ENCODE assay signal across 8 mouse cellular contexts in the genomic region with DNA sequence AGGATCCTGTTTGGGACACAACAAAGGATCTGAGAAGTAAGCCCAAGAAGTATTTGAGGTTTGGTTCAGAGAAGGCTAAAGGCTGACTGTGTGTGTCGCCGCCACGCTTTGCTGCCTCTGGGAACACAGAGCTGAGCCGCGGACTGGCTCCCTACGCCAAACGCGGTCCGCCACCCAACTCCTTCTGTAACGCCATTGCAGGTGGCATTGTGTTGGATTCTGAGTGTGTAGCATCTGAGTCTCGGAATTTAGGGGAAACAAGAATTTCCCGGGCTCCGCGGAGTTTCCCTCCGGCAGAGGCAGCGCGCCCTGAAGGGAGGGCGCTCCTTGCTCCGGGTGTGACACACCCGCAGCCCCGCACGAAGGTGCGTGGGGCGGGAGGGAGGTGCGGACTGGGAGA. TPM values are rescaled to one million over a fixed set of nuclear protein-coding genes. Genes with fewer than 3 reads are reported as not detected.
DNase-seq lines count a peak whose midpoint lies in the region; ATAC-seq and TF ChIP-seq lines count a peak whose summit lies in the region.

No protein-coding gene starts in this region.

- TF ChIP-seq POLR2A in brain, embryonic 14.5 days (IDR thresholded peaks at IDR 0.05; ENCODE audit: borderline replicate concordance, extremely low read depth, insufficient read depth, insufficient read length, poor library complexity, severe bottlenecking), result no peak

- peak overlapping the region; percentile 61 for H3K4me3 ChIP-seq in kidney, embryonic 15.5 days (replicated peaks)
- peak overlapping the region; percentile 70 for H3K4me3 ChIP-seq in heart, embryonic 15.5 days
- H3K4me3 ChIP-seq in liver, embryonic 16.5 days (ENCODE audit: low read depth, low read length), result peak overlapping the region; percentile 58

- H3K9me3 ChIP-seq in kidney, embryonic 15.5 days (replicated peaks), result no peaks in the 10 kb centered on the region
- H3K9me3 ChIP-seq in heart, embryonic 15.5 days (replicated peaks), result no peaks in the 10 kb centered on the region
- H3K9me3 ChIP-seq in liver, embryonic 16.5 days (replicated peaks; ENCODE audit: control insufficient read depth, low read length), result no peaks in the 10 kb centered on the region

- no peak for DNase-seq in kidney, adult 11 months
- peak; percentile 58 for DNase-seq in brain, embryonic 14.5 days (ENCODE audit: low read depth)
- no peak for DNase-seq in ovary, adult 18-20 months (ENCODE audit: low spot score)
- no peak for DNase-seq in adrenal gland, adult 2 months
- DNase-seq in layer of hippocampus, adult 8-10 months (ENCODE audit: low spot score in 2 of 2), result no peak

- H3K27me3 ChIP-seq in kidney, embryonic 15.5 days, result peaks cover 77% of the 10 kb centered on the region
- peaks cover 20% of the 10 kb centered on the region for H3K27me3 ChIP-seq in heart, embryonic 15.5 days
- peaks cover 68% of the 10 kb centered on the region for H3K27me3 ChIP-seq in liver, embryonic 16.5 days (ENCODE audit: control insufficient read depth, insufficient read depth, low read depth, low read length)

- H3K27ac ChIP-seq in kidney, embryonic 15.5 days, result peak overlapping the region; percentile 59; the same call in 1 of the 2 replicates
- peak overlapping the region; percentile 51 for H3K27ac ChIP-seq in heart, embryonic 15.5 days
- H3K27ac ChIP-seq in liver, embryonic 16.5 days (ENCODE audit: low read length), result no peak overlapping the region

- ATAC-seq in kidney, embryonic 15.5 days (replicated peaks; ENCODE audit: low FRiP score), result 0 out of 2 replicates have a peak, but pooled peaks have one; percentile 12
- no peak for ATAC-seq in heart, embryonic 15.5 days (replicated peaks; ENCODE audit: insufficient number of reproducible peaks, insufficient read depth, low FRiP score, low read depth)
- ATAC-seq in liver, embryonic 16.5 days (ENCODE audit: low read depth), result no peak

- WGBS in kidney, embryonic 15.5 days, result under 1% methylated on average over 25 of the region's 25 CpGs
- WGBS in heart, embryonic 15.5 days, result under 1% methylated on average over 25 of the region's 25 CpGs
- under 1% methylated on average over 25 of the region's 25 CpGs for WGBS in liver, embryonic 16.5 days (ENCODE audit: insufficient replicate concordance)

- no peaks in the 10 kb centered on the region for H3K36me3 ChIP-seq in kidney, embryonic 15.5 days
- H3K36me3 ChIP-seq in heart, embryonic 15.5 days, result no peaks in the 10 kb centered on the region
- H3K36me3 ChIP-seq in liver, embryonic 16.5 days (ENCODE audit: control insufficient read depth, insufficient read depth), result no peaks in the 10 kb centered on the region

- TF ChIP-seq CTCF in brain, embryonic 14.5 days (IDR thresholded peaks at IDR 0.05; ENCODE audit: borderline replicate concordance, extremely low read depth, insufficient read depth, insufficient read length), result no peak

- H3K4me2 ChIP-seq in kidney, embryonic 15.5 days, result peak overlapping the region; percentile 97
- peak overlapping the region; percentile 99 for H3K4me2 ChIP-seq in heart, embryonic 15.5 days
- H3K4me2 ChIP-seq in liver, embryonic 16.5 days (ENCODE audit: low read depth, low read length), result peak overlapping the region; percentile 73

- peaks cover 54% of the 10 kb centered on the region for H3K4me1 ChIP-seq in kidney, embryonic 15.5 days
- peaks cover 30% of the 10 kb centered on the region for H3K4me1 ChIP-seq in heart, embryonic 15.5 days (replicated peaks)
- H3K4me1 ChIP-seq in liver, embryonic 16.5 days (ENCODE audit: control insufficient read depth, low read depth, low read length), result peaks cover 5% of the 10 kb centered on the region

- peak overlapping the region; percentile 61 for H3K9ac ChIP-seq in kidney, embryonic 15.5 days
- H3K9ac ChIP-seq in heart, embryonic 15.5 days, result peak overlapping the region; percentile 70
- H3K9ac ChIP-seq in liver, embryonic 16.5 days (ENCODE audit: low read depth, low read length), result peak overlapping the region; percentile 31; the same call in 1 of the 2 replicates

RNA-seq across cellular contexts. Expression of a gene that starts 0.3 kb away (rescaled TPM):
- polyA plus RNA-seq in kidney, embryonic 15.5 days (2015; fragmentation: Nextera tagmentation; extraction: Ambion mirVana), result 11.7 and 12.2 TPM in 2 replicates
- polyA plus RNA-seq in brain, embryonic 14.5 days (2012; rRNA removed), result 53.3 and 66.5 TPM in 2 replicates
- 7.5 and 8.7 TPM in 2 replicates for polyA plus RNA-seq in heart, embryonic 15.5 days (2015; fragmentation: Nextera tagmentation; extraction: Ambion mirVana)
- polyA plus RNA-seq in liver, embryonic 16.5 days (2015; fragmentation: Nextera tagmentation; extraction: Ambion mirVana), result 0.70 and 0.91 TPM in 2 replicates
- total RNA-seq in adrenal gland, adult 2 months (2021), result 10 to 100 TPM; 32.1 to 46.3 TPM
- 16.4 and 16.6 TPM in 2 replicates for polyA plus RNA-seq in adrenal gland, adult 2 months (2012; rRNA removed)
- total RNA-seq in layer of hippocampus, adult 8-10 months (2022), result 10 to 100 TPM; 61.1 to 61.8 (median 61.5) TPM
